In genomic region chr1:91366215-91367108, GRCm38 (mm10) we compare ENCODE assay signal across 8 mouse cellular contexts. TPM values are rescaled to one million over a fixed set of nuclear protein-coding genes. Genes with fewer than 3 reads are reported as not detected.
DNase-seq lines count a peak whose midpoint lies in the region; ATAC-seq and TF ChIP-seq lines count a peak whose summit lies in the region.

Erfe (plus strand) TSS chr1:91366430.

- H3K9ac ChIP-seq in forebrain, postnatal 0 days, result peak within 1 kb of the TSS; percentile 44
- H3K9ac ChIP-seq in hindbrain, embryonic 12.5 days, result peak within 1 kb of the TSS; percentile 54
- H3K9ac ChIP-seq in limb, embryonic 11.5 days (ENCODE audit: low read length), result peak within 1 kb of the TSS; percentile 59
- peak within 1 kb of the TSS; percentile 54 for H3K9ac ChIP-seq in midbrain, embryonic 12.5 days (replicated peaks)

- TF ChIP-seq POLR2A in bone marrow macrophage, adult 2 months (IDR thresholded peaks at IDR 0.05; ENCODE audit: borderline replicate concordance, low read depth, low read length), result no peak

- peaks cover 9% of the 10 kb centered on the region; the same call in 1 of the 2 replicates for H3K27me3 ChIP-seq in forebrain, postnatal 0 days (ENCODE audit: insufficient read depth, low read length)
- H3K27me3 ChIP-seq in hindbrain, embryonic 12.5 days, result peaks cover 28% of the 10 kb centered on the region
- peaks cover 4% of the 10 kb centered on the region; the same call in 1 of the 2 replicates for H3K27me3 ChIP-seq in limb, embryonic 11.5 days (ENCODE audit: control insufficient read depth, insufficient read depth, low read length)
- H3K27me3 ChIP-seq in midbrain, embryonic 12.5 days, result peaks cover 33% of the 10 kb centered on the region

- peak; percentile 72 for ATAC-seq in forebrain, postnatal 0 days
- ATAC-seq in hindbrain, embryonic 12.5 days (ENCODE audit: low FRiP score), result 0 out of 2 replicates have a peak, but pooled peaks have one; percentile 35
- peak; percentile 33; the same call in 1 of the 2 replicates for ATAC-seq in limb, embryonic 11.5 days (ENCODE audit: insufficient number of reproducible peaks, low FRiP score, low TSS enrichment, low read depth)
- peak; percentile 68 for ATAC-seq in midbrain, embryonic 12.5 days (ENCODE audit: low FRiP score, low read depth)

- H3K36me3 ChIP-seq in forebrain, postnatal 0 days (ENCODE audit: insufficient read depth), result peaks cover 16% of the 10 kb centered on the region
- peaks cover 23% of the 10 kb centered on the region for H3K36me3 ChIP-seq in hindbrain, embryonic 12.5 days
- peaks cover 4% of the 10 kb centered on the region; the same call in 1 of the 2 replicates for H3K36me3 ChIP-seq in limb, embryonic 11.5 days (ENCODE audit: control insufficient read depth, insufficient read depth, low read length)
- H3K36me3 ChIP-seq in midbrain, embryonic 12.5 days, result peaks cover 22% of the 10 kb centered on the region

- peak; percentile 12 for DNase-seq in cerebellum, adult 11 months
- no peak for DNase-seq in cerebellum, adult 9-11 months
- DNase-seq in forebrain, postnatal 0 days, result peak; percentile 41
- peak; percentile 84 for DNase-seq in limb, embryonic 11.5 days (ENCODE audit: low spot score)
- DNase-seq in spleen, postnatal 10 days (ENCODE audit: low spot score in 2 of 2), result peak; percentile 89 to 90

- peak within 1 kb of the TSS; percentile 65 for H3K4me2 ChIP-seq in forebrain, postnatal 0 days (ENCODE audit: low read depth)
- H3K4me2 ChIP-seq in hindbrain, embryonic 12.5 days (replicated peaks), result peak within 1 kb of the TSS; percentile 73
- H3K4me2 ChIP-seq in limb, embryonic 11.5 days (ENCODE audit: low read depth, severe bottlenecking), result peak within 1 kb of the TSS; percentile 92
- peak within 1 kb of the TSS; percentile 69 for H3K4me2 ChIP-seq in midbrain, embryonic 12.5 days (replicated peaks)

- peaks cover 2% of the 10 kb centered on the region; the same call in 1 of the 2 replicates for H3K4me1 ChIP-seq in bone marrow macrophage, adult 2 months (ENCODE audit: control insufficient read depth, insufficient read depth, low read length)
- no peaks in the 10 kb centered on the region for H3K4me1 ChIP-seq in forebrain, postnatal 0 days (ENCODE audit: insufficient read depth)
- H3K4me1 ChIP-seq in hindbrain, embryonic 12.5 days, result peaks cover 11% of the 10 kb centered on the region
- H3K4me1 ChIP-seq in limb, embryonic 11.5 days (ENCODE audit: control insufficient read depth, insufficient read depth, low read length), result peaks cover 8% of the 10 kb centered on the region
- peaks cover 10% of the 10 kb centered on the region for H3K4me1 ChIP-seq in midbrain, embryonic 12.5 days

- H3K27ac ChIP-seq in bone marrow macrophage, adult 2 months (ENCODE audit: insufficient read depth, low read depth, low read length), result no peak within 1 kb of the TSS
- no peak within 1 kb of the TSS for H3K27ac ChIP-seq in forebrain, postnatal 0 days (ENCODE audit: low read depth, low read length)
- H3K27ac ChIP-seq in hindbrain, embryonic 12.5 days, result no peak within 1 kb of the TSS
- H3K27ac ChIP-seq in limb, embryonic 11.5 days (replicated peaks; ENCODE audit: low read depth, low read length), result no peak within 1 kb of the TSS
- H3K27ac ChIP-seq in midbrain, embryonic 12.5 days (replicated peaks), result no peak within 1 kb of the TSS

- H3K4me3 ChIP-seq in bone marrow macrophage, adult 2 months (ENCODE audit: insufficient read depth, low read length), result peak within 1 kb of the TSS; percentile 50
- H3K4me3 ChIP-seq in forebrain, postnatal 0 days (ENCODE audit: low read depth, low read length), result peak within 1 kb of the TSS; percentile 30
- H3K4me3 ChIP-seq in hindbrain, embryonic 12.5 days, result peak within 1 kb of the TSS; percentile 36
- H3K4me3 ChIP-seq in limb, embryonic 11.5 days (ENCODE audit: low read depth, low read length), result peak within 1 kb of the TSS; percentile 43
- H3K4me3 ChIP-seq in midbrain, embryonic 12.5 days, result peak within 1 kb of the TSS; percentile 42

- TF ChIP-seq CTCF in bone marrow macrophage, adult 2 months (IDR thresholded peaks at IDR 0.05; ENCODE audit: low read depth, low read length), result no peak; the same call in 1 of the 2 replicates
- peak; percentile 76 for TF ChIP-seq CTCF in forebrain, postnatal 0 days (IDR thresholded peaks at IDR 0.05; ENCODE audit: low read depth)

- 2% methylated on average over 63 of the region's 68 CpGs for WGBS in forebrain, postnatal 0 days
- under 1% methylated on average over 68 of the region's 68 CpGs for WGBS in hindbrain, embryonic 12.5 days
- WGBS in limb, embryonic 11.5 days, result 1% methylated on average over 65 of the region's 68 CpGs
- 2% methylated on average over 68 of the region's 68 CpGs for WGBS in midbrain, embryonic 12.5 days

- peaks cover 4% of the 10 kb centered on the region; the same call in 1 of the 2 replicates for H3K9me3 ChIP-seq in forebrain, postnatal 0 days (ENCODE audit: low read length)
- peaks cover 16% of the 10 kb centered on the region; the same call in 1 of the 2 replicates for H3K9me3 ChIP-seq in hindbrain, embryonic 12.5 days (replicated peaks)
- peaks cover 2% of the 10 kb centered on the region; the same call in 1 of the 2 replicates for H3K9me3 ChIP-seq in limb, embryonic 11.5 days (ENCODE audit: control insufficient read depth, low read length)
- H3K9me3 ChIP-seq in midbrain, embryonic 12.5 days, result peaks cover 8% of the 10 kb centered on the region; the same call in 1 of the 2 replicates

RNA-seq across cellular contexts. Expression of gene Erfe, which starts in this region (rescaled TPM):
- polyA plus RNA-seq in bone marrow macrophage, adult 2 months (2012; ENCODE audit: insufficient read depth, insufficient read length, missing spikeins), result not detected in 2 replicates
- 0.31 and 0.33 TPM in 2 replicates for total RNA-seq in forebrain, postnatal 0 days (2014; rRNA removed)
- polyA plus RNA-seq in forebrain, postnatal 0 days (2015; fragmentation: Nextera tagmentation; extraction: Ambion mirVana), result 0.09 and 0.21 TPM in 2 replicates
- polyA plus RNA-seq in hindbrain, embryonic 12.5 days (2016; fragmentation: Nextera tagmentation; extraction: Ambion mirVana), result 0.49 and 0.90 TPM in 2 replicates
- polyA plus RNA-seq in limb, embryonic 11.5 days (2014; fragmentation: Nextera tagmentation; extraction: Ambion mirVana), result 1.1 and 1.5 TPM in 2 replicates
- 0.48 and 0.59 TPM in 2 replicates for polyA plus RNA-seq in midbrain, embryonic 12.5 days (2016; fragmentation: Nextera tagmentation; extraction: Ambion mirVana)

Comparison
In these comparisons a context has a peak if more than half of its experiments do, and no peak if none do; other contexts are left out.
1. Peak in DNase-seq, ATAC-seq, H3K4me3 ChIP-seq, H3K9ac ChIP-seq and H3K4me2 ChIP-seq in forebrain, postnatal 0 days; RNA of the gene not detected or under 1 TPM.
2. Peak in ATAC-seq, H3K4me3 ChIP-seq, H3K9ac ChIP-seq and H3K4me2 ChIP-seq in hindbrain, embryonic 12.5 days; RNA of the gene not detected or under 1 TPM.
3. Peak in ATAC-seq, H3K4me3 ChIP-seq, H3K9ac ChIP-seq and H3K4me2 ChIP-seq in midbrain, embryonic 12.5 days; RNA of the gene not detected or under 1 TPM.